Mouse (Mus musculus) layer of hippocampus, adult 9-10 months (tissue): ENCODE measurements around the gene Dmrta2.

Experiments used
- DNase-seq: peaks from one replicate; pipeline ENCODE4 v3.0.0; 2022; ENCODE audit warnings: low spot score

The Dmrta2 gene

GRCm38 (mm10) chr4:109979461-109980320, 1.8 kb downstream of the Dmrta2 start:
- DNase-seq: no peak

GRCm38 (mm10) chr4:109980321-109981082, 2.6 kb downstream of the Dmrta2 start:
- DNase-seq: no peak

- DNase-seq: no peak
Observed at GRCm38 (mm10) chr4:109981083-109981870, 3.4 kb downstream of the Dmrta2 start.

- no peak for DNase-seq
Observed at GRCm38 (mm10) chr4:109981871-109982680, 4.2 kb downstream of the Dmrta2 start.

- DNase-seq: no peak
Observed at GRCm38 (mm10) chr4:109982681-109983265, 4.9 kb downstream of the Dmrta2 start.

GRCm38 (mm10) chr4:109983281-109984001, 5.6 kb downstream of the Dmrta2 start:
- no peak for DNase-seq

GRCm38 (mm10) chr4:109984011-109984411, 6.2 kb downstream of the Dmrta2 start:
- DNase-seq: no peak

- DNase-seq: no peak
Observed at GRCm38 (mm10) chr4:109984496-109985423, 6.9 kb downstream of the Dmrta2 start.

GRCm38 (mm10) chr4:109985424-109986172, 7.7 kb downstream of the Dmrta2 start:
- no peak for DNase-seq

GRCm38 (mm10) chr4:109986301-109986700, 8.4 kb downstream of the Dmrta2 start:
- DNase-seq: no peak

- no peak for DNase-seq
Observed at GRCm38 (mm10) chr4:109986748-109987355, 9.0 kb downstream of the Dmrta2 start.

GRCm38 (mm10) chr4:109987560-109988362, 9.9 kb downstream of the Dmrta2 start:
- no peak for DNase-seq

GRCm38 (mm10) chr4:109988411-109988810, 10.6 kb downstream of the Dmrta2 start:
- DNase-seq: no peak

- no peak for DNase-seq
Observed at GRCm38 (mm10) chr4:109989213-109989612, 11.4 kb downstream of the Dmrta2 start.

GRCm38 (mm10) chr4:110006044-110006443, 28.2 kb downstream of the Dmrta2 start:
- no peak for DNase-seq

- no peak for DNase-seq
Observed at GRCm38 (mm10) chr4:110019145-110019544, 41.3 kb downstream of the Dmrta2 start.

- DNase-seq: peak; percentile 68
Observed at GRCm38 (mm10) chr4:110020255-110020654, 42.4 kb downstream of the Dmrta2 start.
